Mouse (Mus musculus) thymus, postnatal 10 days (tissue): ENCODE measurements around the gene Cuedc1.
"Not testable (repeated sequence)": the region's sequence is repeated elsewhere in the genome, so short reads cannot be mapped to it uniquely, and the experiment has no call there.

Source experiments
- DNase-seq, 2 experiments: peaks; one replicate each; pipeline ENCODE4 v3.0.0; 2021; ENCODE audit warnings: low spot score in 2 of 2

Cuedc1 gene

DNA sequence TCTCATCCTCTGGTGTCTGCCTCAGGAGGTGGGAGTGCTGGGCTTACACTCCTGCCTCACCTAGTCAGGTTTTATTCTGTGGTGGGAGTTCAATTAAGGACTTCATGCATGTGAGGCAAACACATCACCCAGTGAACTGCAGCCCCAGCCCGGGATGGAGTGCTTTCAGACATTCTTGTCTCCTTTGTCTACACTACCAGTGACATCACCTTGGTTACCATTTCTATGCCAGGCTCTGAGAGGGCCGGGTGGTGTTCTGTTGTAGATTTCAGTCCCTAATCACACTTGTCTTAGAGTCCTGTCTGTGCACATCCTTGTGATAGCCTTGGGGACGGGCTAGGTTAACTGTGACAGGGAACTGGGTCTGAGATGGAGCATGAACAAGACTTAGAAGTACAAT, 70.8 kb downstream of the Cuedc1 start:
- no peak for DNase-seq

DNA sequence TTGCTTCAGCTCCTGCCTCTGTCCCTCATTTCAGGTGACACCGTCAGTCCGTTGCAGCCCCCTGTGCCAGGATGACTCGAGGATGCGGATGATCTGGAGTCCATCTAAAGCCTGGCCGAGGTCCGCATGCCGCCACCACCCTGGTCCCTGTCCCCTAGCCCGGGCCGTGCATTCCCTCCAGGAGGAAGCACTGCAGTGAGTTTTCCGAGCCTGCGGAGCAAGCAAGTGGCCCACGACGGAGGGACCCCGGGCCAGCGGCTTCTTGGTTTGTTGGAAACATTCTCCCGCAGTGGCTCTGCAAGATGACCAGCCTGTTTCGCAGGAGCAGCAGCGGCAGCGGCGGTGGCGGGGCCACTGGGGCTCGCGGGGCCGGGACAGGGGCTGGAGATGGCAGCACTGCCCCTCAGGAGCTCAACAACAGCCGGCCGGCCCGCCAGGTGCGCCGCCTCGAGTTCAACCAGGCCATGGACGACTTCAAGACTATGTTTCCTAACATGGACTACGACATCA, 71.7 kb downstream of the Cuedc1 start:
- no peak for DNase-seq

DNA sequence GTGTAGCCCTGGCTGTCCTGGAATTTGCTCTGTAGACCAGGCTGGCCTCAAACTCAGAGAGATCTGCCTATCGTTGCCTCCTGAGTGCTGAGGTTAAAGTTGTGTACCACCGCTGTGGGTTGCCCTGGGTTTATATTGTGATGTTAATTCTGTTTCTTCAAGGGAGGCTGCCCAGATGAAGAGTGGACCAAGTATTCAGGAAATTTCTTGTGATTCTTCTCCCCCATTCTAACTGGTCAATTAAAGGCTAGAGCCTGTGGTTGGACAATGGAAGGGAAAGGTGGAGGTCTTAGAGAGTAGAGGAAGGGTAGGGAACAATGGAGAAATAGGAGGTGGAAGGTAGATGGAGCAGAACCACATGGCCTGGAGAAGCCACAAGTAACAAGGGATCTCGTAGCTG, 72.7 kb downstream of the Cuedc1 start:
- no peak for DNase-seq

DNA sequence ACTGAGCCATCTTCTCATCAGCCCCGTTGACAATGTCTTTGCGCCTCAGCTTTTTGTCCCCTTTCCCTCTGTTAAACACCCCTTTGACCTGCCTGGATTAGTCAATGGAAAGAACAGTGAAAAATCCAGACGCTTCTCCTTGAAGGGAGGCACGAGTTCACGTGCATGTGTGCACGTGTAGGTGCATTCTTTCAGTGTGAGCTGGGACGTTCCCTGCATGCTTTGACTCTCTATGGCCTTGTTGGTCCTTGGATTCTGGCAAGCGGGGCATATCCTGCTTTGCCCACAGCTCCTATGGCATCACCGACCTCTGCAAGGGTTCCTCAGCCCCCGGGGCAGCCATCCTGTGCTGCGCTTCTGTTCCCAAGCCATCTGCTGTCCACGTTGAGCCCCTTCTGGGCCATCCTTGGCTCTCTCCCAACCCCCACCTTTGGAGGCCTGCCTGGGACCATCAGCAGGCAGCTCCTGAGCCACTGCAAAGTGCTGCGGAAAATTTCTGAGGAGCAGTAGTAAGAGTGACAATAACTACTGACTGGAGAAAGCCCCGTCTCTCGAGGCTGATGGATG, 74.1 kb downstream of the Cuedc1 start:
- DNase-seq: no peak

DNA sequence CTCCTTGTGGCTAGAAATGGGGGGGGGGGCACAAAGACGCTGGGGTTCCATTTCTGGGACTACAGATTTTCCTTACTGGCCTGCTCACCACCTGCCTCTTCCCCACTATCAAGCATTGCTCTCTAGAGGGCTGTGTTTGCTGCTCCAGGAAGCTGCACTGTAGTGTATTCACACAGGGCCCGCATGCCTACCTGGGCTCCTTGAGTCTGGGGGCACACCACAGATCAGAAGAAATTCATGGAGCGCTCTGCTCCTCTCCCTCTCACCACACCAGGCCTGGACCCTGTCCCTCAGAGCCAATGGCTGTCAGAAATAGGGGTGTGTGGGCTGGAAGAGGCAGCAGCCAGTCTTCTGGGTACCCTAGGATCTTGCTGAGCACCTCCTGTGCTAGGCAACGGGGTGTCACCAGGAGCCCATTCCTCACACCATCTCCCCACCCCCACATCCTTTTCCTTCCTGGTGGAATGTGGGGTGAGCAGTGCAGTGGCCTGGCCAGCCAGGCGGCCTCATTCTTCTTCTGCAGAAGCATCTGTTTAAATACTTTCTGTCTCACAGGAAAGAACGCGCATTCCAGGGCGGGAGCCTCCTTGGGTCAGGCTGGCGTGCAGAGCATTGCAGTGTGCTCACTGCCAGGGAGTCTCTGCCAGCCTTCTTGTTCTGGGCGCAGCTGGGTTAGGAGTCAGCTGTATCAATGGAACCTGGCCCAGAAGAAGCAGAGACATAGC, 74.9 kb downstream of the Cuedc1 start:
- DNase-seq: no peak

DNA sequence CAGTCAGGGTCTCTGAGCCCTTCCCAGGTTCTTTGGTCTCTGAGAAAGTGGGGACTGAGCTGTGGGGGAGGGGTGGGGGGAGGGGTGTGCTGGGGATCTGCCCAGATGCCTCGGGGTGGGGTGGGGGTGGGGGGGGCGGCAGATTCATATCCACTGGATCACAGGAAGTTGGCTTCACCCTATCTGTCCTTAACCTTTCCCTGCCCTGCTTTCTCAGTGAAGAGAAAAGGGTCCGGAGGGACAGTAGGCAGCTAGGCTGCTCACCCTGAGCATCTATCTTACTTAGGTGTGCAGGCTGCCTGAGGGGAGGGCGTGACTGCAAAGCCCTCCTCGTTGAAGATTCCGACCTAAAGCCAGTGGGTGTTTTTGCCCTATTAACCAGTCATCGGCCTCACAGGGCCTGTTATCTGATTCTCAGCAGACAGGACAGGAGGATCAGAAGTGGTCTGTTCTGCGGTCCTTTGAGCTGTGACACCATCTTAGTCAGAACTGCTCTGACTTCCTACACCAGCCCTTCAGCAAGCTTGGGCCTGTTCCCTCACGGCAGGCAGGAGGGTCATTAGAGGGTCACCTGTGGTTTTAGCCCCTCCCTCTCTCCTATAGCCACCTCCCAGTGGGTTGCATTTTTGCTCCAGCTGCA, 75.6 kb downstream of the Cuedc1 start:
- DNase-seq: no peak

DNA sequence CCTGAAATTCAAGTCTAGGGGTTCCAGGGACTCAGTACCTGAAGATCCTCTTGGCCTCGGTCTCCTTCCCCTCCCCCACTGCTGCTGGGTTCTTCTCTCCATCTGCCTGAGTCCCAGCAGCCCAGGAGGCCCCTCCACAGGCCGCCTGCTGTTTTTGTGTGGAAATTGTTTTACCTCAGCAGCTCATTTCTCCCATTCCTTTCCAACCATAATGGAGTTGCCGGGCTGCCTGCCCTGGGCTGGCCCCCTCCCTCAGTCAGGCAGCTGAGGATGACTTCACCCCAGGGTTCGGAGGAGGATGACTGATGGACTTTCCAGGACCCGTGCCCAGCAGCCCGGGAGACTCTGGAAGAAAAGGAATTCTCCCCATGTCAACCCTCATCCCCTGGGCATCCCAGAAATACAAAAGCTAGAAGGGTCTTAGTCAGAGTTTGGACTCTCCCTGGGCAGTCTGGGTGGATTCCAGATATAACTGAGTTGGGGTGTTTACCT, 82.7 kb downstream of the Cuedc1 start:
- DNase-seq: no peak

DNA sequence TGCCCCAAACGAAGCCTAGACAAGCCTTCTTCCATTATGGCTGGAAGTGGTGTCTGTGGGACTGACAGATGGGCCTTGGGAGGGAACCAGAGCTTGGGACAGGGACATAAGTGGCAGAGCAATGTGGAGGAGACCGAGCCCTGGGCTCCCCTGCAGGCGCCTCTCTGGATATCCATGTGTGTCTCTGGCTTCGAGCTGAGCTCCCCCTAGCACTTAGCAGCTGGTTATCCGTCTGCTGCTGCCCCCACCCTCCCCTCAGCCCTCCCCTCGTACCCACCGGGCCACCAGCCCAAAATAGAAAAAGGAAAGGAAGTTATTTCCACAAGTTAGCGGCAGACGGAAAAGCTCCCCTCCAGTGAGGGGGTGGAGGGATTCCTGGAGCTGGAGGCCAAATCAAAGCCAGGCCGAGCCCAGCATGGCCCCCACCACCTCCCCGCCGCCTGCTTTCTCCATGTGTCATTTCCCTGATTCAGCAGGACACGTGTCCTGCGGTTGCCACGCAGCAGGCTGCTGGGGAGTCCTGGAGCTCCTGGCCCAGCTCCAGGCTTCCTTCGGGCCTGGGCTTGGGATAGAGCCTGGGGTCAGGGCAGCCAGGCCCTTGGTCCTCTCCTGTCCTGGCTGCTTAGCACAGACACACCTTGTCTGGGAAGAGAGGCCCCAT, 83.2 kb downstream of the Cuedc1 start:
- DNase-seq: no peak

DNA sequence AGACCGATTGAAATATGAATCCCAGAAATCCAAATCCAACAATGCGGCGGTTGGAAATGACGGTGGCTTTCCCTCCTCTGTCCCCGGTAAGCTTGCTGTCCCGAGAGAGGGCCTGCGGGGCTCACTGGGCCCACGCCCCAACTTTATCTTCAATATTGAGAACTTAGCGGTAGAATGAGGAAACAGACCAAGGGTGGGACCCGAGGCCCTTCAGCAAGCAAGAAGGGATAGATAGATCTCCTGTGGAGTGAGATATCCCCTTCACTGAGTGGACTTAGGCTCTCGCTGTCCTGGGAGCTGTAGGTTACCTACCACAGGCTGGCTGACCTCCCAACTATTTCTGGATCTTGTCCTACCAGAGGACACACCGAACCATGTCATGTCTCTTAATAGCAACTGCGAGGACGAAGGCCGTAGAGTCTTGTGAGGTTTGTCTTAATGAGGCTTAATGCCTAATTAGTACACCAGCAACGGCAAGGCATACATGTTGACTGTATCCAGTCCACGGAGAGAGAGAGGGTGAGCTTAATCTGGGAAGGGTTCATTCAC, 86.8 kb downstream of the Cuedc1 start:
- no peak for DNase-seq

DNA sequence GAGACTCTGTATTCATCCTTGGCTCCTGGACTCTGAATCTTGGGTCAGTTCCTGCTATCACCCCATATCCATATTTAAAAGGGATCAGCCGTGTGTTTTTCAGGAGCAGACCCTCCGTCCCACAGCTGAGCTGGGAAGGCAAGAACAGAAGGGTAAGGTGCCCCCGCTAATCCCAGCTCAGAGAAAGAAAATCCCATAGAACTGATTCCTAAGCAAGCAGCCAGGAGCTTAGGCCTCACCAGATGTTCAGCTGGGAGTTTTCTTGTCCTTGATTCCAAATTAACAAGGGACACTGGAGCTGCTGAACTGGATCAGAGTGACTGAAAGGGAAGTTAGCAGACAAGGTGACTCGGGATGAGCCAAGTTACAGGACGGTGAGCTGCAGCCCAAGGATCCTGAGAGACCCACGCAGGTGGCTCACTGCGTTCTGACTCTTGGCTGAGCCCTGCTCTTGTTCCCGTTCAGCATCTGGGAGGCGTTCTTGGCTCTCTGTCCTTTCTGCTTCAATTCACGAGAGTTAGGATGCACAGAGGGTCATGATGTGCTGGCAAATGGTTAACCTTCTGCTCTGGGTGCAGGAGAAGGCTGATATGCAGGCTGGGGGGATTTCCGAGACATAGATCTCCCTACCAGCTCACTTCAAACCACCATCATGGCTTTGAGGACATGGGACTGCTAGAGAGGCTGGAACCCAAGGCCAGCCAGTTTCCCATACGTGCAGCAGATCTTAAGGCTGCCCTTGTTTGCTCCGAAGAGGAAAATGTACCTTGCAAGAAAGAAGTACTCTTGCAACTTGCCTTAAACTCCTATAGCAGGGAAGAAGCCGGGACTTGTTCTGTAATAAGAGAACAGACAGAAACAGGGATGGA, 88.5 kb downstream of the Cuedc1 start:
- no peak for DNase-seq

DNA sequence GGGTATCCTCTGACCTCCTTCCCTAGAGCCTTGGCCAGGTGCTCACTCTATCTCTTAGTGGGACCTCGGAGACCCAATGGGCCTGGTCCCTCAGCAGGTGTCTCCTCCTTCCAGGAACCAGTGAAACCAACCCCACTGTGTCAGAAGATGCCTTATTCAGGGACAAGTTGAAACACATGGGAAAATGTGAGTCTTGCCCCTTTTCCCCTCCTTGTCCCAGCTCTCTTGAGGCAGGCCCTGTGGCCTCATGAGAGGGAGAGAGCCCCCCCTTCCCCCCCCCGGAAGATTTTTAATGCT, 89.0 kb downstream of the Cuedc1 start:
- DNase-seq: no peak

DNA sequence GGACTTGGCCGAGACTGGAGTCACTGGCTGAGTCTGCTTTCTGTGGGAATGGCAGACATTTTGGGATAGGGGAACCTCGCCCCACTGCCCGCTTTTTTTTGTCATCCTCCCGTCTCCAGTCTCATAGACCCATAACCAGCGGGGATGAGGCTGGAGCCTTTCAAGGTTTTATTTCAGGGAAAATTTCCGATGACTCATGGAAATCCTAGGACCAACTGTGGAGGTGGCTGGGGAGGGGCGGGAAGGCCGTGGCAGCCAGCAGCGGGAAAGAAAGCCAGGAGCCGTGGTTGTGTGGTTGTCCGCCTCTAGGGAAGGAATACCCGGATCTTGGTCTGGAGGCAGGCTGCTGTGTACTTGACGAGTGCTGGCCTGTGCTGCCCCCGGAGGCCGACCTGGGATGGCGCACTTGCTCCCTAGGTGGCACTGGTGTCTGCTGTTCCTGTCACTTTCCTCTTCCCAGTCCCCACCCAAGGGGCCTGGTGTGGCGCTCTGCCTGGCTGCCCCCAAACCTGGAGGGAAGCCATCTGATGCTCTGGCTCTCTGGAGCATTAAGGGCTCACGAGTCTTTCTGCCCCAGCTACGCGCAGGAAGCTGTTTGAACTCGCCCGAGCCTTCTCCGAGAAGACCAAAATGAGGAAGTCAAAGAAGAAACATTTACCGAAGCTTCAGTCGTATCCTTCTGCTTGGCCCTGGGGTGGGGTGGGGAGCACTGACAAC, 89.7 kb downstream of the Cuedc1 start:
- DNase-seq: peak; percentile 62 to 76

DNA sequence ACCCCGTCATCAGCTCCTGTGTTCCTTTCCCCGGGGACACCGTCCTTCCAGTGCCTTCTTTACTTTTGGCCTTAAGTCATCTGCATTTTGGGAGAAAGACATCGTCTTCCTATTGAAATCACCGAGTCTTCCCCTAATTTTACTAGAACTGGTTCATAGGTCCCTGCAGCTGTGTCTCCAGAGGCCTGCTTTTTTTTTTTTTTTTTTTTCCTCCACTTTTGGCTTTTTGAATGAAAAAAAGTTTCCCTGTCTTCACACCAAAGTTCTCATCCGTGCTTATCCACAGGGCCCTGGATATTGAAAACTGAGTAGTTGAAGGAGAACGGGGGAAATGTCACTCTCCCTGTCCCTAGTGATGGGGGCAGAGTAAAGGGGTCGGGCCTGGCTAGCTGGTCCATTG, 90.4 kb downstream of the Cuedc1 start:
- DNase-seq: no peak

DNA sequence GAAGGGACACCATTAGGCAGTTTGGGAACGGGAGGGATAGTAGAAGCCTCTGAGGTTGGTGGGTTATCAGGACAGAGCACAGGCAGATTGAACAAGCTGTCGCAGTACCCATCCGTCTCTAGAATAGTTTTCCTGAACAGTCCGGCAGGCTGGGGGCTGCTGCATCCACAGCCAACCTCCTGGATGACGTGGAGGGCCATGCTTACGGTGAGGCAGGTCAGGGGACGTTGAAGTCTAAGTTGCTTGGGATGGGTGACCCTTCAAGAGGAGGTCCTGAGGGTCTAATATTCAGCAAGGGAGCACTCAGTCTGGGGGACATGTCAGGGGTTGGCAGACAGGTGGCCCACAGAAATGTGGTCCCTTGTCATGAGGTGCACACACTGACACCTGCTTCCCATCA, 90.8 kb downstream of the Cuedc1 start:
- DNase-seq: no peak

DNA sequence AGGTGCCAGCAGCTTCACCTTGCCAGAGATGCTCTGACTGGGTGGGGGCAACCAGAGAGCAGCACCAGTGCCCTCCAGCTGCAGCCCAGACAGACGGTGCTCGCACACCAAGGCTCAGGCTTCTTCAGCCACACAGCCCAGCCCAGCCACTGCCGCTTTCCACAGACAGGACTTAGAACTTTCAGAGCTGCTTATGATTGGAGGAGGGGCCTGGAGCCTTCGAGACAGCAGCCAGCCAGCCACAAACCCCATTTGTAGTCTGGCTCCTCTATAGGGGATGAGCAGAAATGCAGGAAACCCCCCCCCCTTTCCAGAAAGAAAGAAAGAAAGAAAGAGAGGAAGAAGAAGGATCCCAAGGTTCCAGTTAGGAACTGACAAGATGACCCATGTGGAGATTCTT, 94.7 kb downstream of the Cuedc1 start:
- DNase-seq: peak; percentile 47 to 48

DNA sequence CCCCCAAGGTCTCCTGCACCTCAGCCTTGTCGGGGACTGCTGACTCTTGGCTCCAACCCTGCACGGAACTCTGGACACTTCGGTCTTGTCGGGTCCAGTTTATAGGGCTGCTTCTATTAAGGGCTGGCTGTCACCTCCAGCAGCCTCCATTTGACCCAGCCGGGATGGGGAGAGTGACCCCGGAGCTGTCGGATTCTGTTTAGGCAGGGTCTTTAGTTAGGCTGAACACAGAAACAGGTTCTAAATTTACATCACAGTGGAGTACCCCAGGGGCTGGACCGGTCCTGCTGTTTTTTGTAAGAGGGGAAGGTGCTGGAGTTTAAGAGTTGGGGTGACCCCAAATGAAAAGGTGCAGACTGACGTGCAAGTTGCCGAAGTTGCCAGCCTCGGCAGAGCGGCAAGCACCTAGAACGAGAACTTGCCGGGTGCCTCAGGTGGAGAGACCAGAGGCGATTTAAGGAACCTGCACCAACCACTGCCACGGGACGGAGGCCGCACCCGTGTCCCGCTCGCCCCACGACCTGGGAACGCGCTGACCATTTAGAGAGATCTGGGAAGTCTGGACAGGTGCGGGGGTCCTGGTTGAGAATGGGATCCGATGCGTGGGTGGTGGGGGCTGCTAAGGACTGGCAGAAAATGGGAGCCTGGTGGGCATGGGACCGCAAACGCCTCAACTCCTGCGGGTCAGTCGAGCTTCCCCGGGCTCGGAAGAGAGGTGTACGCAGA, 95.4 kb downstream of the Cuedc1 start:
- no peak for DNase-seq

DNA sequence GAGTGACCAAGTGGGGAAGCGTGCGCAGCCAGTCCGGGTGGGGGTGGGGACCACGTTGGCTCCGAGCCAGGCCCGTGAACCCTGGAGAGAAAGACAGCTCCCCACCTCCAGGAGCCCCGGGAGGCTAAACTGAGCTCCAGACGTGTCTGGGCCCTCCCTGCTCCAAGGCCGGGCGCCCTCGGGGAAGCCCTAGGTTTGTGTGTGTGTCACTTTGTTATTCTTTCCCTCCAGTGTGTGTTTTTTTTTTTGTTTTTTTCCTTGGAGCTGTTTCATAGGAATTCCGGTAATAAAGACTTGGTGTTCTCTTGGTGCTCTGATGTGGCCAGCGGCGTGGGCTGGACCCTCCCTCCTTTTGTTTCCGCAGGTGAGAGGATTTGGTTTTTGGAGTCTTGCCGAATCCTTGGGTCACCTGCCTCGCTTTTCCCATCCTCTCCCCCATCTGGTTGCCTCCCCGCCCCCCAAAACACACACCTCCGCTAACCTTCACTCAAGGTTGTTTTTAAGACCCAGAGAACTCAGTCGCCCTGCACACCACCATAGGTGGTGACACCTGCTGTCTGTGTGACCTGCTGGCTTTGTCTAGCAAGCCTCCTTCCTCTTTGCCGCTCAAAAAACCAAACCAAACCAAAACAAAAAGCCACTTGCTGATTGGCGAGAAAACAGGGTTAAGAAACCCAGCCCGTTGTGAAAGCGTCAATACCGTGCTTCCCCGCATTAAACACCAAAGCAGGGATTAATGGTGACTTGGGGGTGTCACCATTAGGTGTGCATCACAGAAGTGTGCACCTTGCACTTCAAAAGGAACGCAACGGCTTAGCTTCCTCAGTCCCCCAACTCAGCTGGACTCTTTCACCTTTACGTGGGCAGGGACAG, 96.2 kb downstream of the Cuedc1 start:
- DNase-seq: peak in 1 of 2 experiments; percentile 28

DNA sequence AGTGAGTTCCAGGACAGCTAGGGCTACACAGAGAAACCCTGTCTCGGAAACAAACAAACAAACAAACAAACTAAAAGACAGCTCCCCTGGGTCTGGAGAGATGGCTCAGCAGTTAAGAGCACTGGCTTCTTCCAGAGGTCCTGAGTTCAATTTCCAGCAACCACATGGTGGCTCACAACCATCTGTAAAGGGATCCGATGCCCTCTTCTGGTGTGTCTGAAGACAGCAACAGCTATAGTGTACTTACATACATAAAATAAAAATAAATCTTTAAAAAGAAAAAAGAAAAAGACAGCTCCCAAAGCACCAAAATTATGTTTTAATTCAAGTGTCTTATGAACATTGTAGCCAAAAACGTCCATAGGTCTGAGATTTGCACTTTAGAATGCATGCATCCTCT, 97.8 kb downstream of the Cuedc1 start:
- DNase-seq: not testable (repeated sequence)

DNA sequence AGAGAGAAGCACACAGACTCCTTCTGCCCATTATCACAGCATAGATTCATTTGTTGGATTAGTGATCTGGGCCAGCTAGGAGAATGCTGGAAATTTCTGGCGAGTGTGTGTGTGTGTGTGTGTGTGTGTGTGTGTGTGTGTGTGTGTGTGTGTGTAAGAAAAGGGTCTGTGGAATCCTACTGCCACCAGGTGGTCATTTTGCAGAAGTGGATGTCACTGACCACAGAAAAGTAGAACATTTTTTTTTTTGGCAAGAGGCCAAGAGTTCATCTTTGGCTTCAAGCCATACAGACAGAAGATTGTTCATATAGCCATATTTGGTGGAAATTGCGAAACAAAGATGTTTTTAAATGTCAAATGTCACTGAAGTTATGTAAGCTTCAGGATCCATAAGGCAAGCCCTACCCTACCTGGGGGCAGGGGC, 99.3 kb downstream of the Cuedc1 start:
- peak in 1 of 2 experiments; percentile 30 for DNase-seq
